Comparison of ENCODE assay signal across 27 mouse cellular contexts in the genomic region with DNA sequence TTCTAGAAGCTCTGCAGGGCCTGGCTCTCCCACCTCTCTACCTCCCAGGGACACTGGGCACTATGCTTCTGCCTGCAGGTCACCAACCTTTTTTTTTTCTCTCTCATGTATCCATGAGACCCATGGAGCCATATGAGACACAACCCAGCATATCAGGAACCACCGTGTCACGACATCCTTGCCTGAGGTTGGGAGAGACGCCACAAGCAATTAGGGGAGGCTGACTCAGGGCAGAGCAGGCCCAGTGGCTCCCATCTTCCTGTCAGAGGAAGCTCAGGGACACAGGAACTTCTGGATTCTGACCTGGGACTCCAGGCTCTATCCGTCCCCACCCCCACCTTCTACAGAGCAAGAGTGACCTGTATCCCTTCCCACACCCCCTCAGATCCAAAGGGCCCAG. TPM values are rescaled to one million over a fixed set of nuclear protein-coding genes. Genes with fewer than 3 reads are reported as not detected.
A peak's percentile ranks its signal among the peaks of the same experiment; 100 is the strongest.
DNase-seq lines count a peak whose midpoint lies in the region; ATAC-seq and TF ChIP-seq lines count a peak whose summit lies in the region.
"Had no signal": no experiment of that assay in that cellular context is flagged by ENCODE, and none has a peak within 500 bp of the region (broad histone marks: within the 10 kb centered on the region; RNA-seq: fewer than 3 reads in every experiment).

No protein-coding gene starts in this region.

- H3K4me3 ChIP-seq in hindbrain, embryonic 14.5 days (replicated peaks; ENCODE audit: low read length) = no peak overlapping the region
- H3K4me3 ChIP-seq in hindbrain, postnatal 0 days (ENCODE audit: low read length) = no peak overlapping the region
- no peak overlapping the region for H3K4me3 ChIP-seq in lung, postnatal 0 days (ENCODE audit: low read depth, low read length)
- no peak overlapping the region for H3K4me3 ChIP-seq in lung, adult 2 months (replicated peaks; ENCODE audit: extremely low read depth, low read depth, low read length)
- no peak overlapping the region for H3K4me3 ChIP-seq in midbrain, embryonic 16.5 days (ENCODE audit: low read depth, low read length)
- H3K4me3 ChIP-seq: erythroblast, embryonic 14.5 days; forebrain, embryonic 12.5 days; heart, embryonic 10.5 days; heart, embryonic 15.5 days; limb, embryonic 10.5 days; limb, embryonic 15.5 days; neural tube, embryonic 13.5 days had no signal

- no peak overlapping the region for H3K4me2 ChIP-seq in hindbrain, embryonic 14.5 days (replicated peaks)
- no peak overlapping the region for H3K4me2 ChIP-seq in hindbrain, postnatal 0 days (ENCODE audit: low read depth, low read length)
- no peak overlapping the region for H3K4me2 ChIP-seq in lung, postnatal 0 days (replicated peaks; ENCODE audit: low read depth, low read length)
- H3K4me2 ChIP-seq in midbrain, embryonic 16.5 days (ENCODE audit: low read length) = no peak overlapping the region
- H3K4me2 ChIP-seq: forebrain, embryonic 12.5 days; heart, embryonic 15.5 days; limb, embryonic 15.5 days; lung, embryonic 14.5 days; neural tube, embryonic 13.5 days had no signal

- TF ChIP-seq EP300 in lung, postnatal 0 days (IDR thresholded peaks at IDR 0.05) = no peak

- H3K36me3 ChIP-seq in hindbrain, embryonic 14.5 days (replicated peaks; ENCODE audit: control insufficient read depth, insufficient read depth) = peaks cover 47% of the 10 kb centered on the region
- peaks cover 30% of the 10 kb centered on the region for H3K36me3 ChIP-seq in hindbrain, postnatal 0 days (ENCODE audit: insufficient read depth, low read length)
- no peaks in the 10 kb centered on the region for H3K36me3 ChIP-seq in lung, postnatal 0 days (ENCODE audit: insufficient read depth, low read length)
- peaks cover 24% of the 10 kb centered on the region for H3K36me3 ChIP-seq in midbrain, embryonic 16.5 days (ENCODE audit: control insufficient read depth, insufficient read depth, low read length)
- H3K36me3 ChIP-seq: heart, embryonic 15.5 days had no signal

- H3K4me1 ChIP-seq in hindbrain, embryonic 14.5 days (replicated peaks; ENCODE audit: control insufficient read depth, insufficient read depth, low read length) = no peaks in the 10 kb centered on the region; the same call in 1 of the 2 replicates
- H3K4me1 ChIP-seq in hindbrain, postnatal 0 days (ENCODE audit: insufficient read depth, low read length) = no peaks in the 10 kb centered on the region
- H3K4me1 ChIP-seq in lung, postnatal 0 days (ENCODE audit: insufficient read depth, low read depth, low read length) = no peaks in the 10 kb centered on the region; the same call in 1 of the 2 replicates
- no peaks in the 10 kb centered on the region for H3K4me1 ChIP-seq in lung, adult 2 months (ENCODE audit: control insufficient read depth, insufficient read depth, low read length)
- H3K4me1 ChIP-seq in midbrain, embryonic 16.5 days (ENCODE audit: control insufficient read depth, insufficient read depth, low read length) = no peaks in the 10 kb centered on the region

- no peak for ATAC-seq in hindbrain, embryonic 14.5 days (ENCODE audit: low FRiP score)
- no peak for ATAC-seq in hindbrain, postnatal 0 days
- ATAC-seq in lung, postnatal 0 days = 0 out of 2 replicates have a peak, but pooled peaks have one; percentile 7
- no peak for ATAC-seq in midbrain, embryonic 16.5 days
- ATAC-seq: intestine, embryonic 16.5 days had no signal

- no peak for TF ChIP-seq CTCF in hindbrain, postnatal 0 days (IDR thresholded peaks at IDR 0.05; ENCODE audit: low read depth)
- TF ChIP-seq CTCF in lung, postnatal 0 days (IDR thresholded peaks at IDR 0.05) = no peak
- TF ChIP-seq CTCF in lung, adult 2 months (IDR thresholded peaks at IDR 0.05; ENCODE audit: insufficient read depth, low read length) = no peak

- no peak for TF ChIP-seq POLR2A in lung, adult 2 months (IDR thresholded peaks at IDR 0.05; ENCODE audit: borderline replicate concordance, extremely low read depth, low read depth, low read length)

- no peak for DNase-seq in hindbrain, embryonic 14.5 days (ENCODE audit: low spot score)
- DNase-seq in hindbrain, postnatal 0 days (ENCODE audit: low spot score) = no peak
- no peak for DNase-seq in lung, postnatal 0 days (ENCODE audit: low spot score)
- no peak for DNase-seq in lung, adult 2 months
- peak; percentile 59 for DNase-seq in 416B (ENCODE audit: low read depth)
- DNase-seq: adrenal gland, adult 8-10 months; cerebellum, adult 2 months; cerebellum, postnatal 14 days; gastrocnemius, postnatal 14 days; kidney, adult 8-10 months; layer of hippocampus, adult 9-11 months; lung, embryonic 14.5 days had no signal

- no peak overlapping the region for H3K27ac ChIP-seq in hindbrain, embryonic 14.5 days
- H3K27ac ChIP-seq in hindbrain, postnatal 0 days = no peak overlapping the region
- H3K27ac ChIP-seq in lung, postnatal 0 days (ENCODE audit: low read length) = no peak overlapping the region
- 0 out of 2 replicates have a peak overlapping the region, but pooled peaks have one; percentile 22 for H3K27ac ChIP-seq in midbrain, embryonic 16.5 days (ENCODE audit: low read length)
- H3K27ac ChIP-seq: forebrain, embryonic 12.5 days; heart, embryonic 10.5 days; heart, embryonic 15.5 days; kidney, postnatal 0 days; limb, embryonic 10.5 days; limb, embryonic 15.5 days had no signal

- no peaks in the 10 kb centered on the region for H3K27me3 ChIP-seq in hindbrain, embryonic 14.5 days (ENCODE audit: control insufficient read depth, insufficient read depth, low read length)
- no peaks in the 10 kb centered on the region for H3K27me3 ChIP-seq in hindbrain, postnatal 0 days (ENCODE audit: insufficient read depth, low read length)
- no peaks in the 10 kb centered on the region for H3K27me3 ChIP-seq in lung, postnatal 0 days (replicated peaks; ENCODE audit: insufficient read depth, low read length)
- no peaks in the 10 kb centered on the region for H3K27me3 ChIP-seq in midbrain, embryonic 16.5 days (ENCODE audit: control insufficient read depth, insufficient read depth, low read depth, low read length)
- H3K27me3 ChIP-seq: forebrain, embryonic 12.5 days; heart, embryonic 15.5 days; limb, embryonic 15.5 days; neural tube, embryonic 13.5 days had no signal

- H3K9ac ChIP-seq in hindbrain, embryonic 14.5 days = 0 out of 2 replicates have a peak overlapping the region, but pooled peaks have one; percentile 10
- no peak overlapping the region for H3K9ac ChIP-seq in hindbrain, postnatal 0 days (replicated peaks; ENCODE audit: low read length)
- no peak overlapping the region for H3K9ac ChIP-seq in lung, postnatal 0 days (replicated peaks; ENCODE audit: low read depth)
- no peak overlapping the region for H3K9ac ChIP-seq in midbrain, embryonic 16.5 days (ENCODE audit: low read depth, low read length)
- H3K9ac ChIP-seq: forebrain, embryonic 12.5 days; heart, embryonic 15.5 days; limb, embryonic 15.5 days; lung, embryonic 14.5 days; neural tube, embryonic 13.5 days had no signal

- 79% methylated on average over 4 of the region's 4 CpGs for WGBS in hindbrain, embryonic 14.5 days
- WGBS in hindbrain, postnatal 0 days = 72% methylated on average over 4 of the region's 4 CpGs
- WGBS in lung, postnatal 0 days = 61% methylated on average over 4 of the region's 4 CpGs
- 64% methylated on average over 4 of the region's 4 CpGs for WGBS in lung, adult 2 months
- WGBS in midbrain, embryonic 16.5 days = 79% methylated on average over 4 of the region's 4 CpGs

- no peaks in the 10 kb centered on the region for H3K9me3 ChIP-seq in hindbrain, embryonic 14.5 days (ENCODE audit: control insufficient read depth, low read length)
- H3K9me3 ChIP-seq in hindbrain, postnatal 0 days (ENCODE audit: low read length) = no peaks in the 10 kb centered on the region
- H3K9me3 ChIP-seq in lung, postnatal 0 days (ENCODE audit: low read length) = no peaks in the 10 kb centered on the region
- H3K9me3 ChIP-seq in midbrain, embryonic 16.5 days (replicated peaks; ENCODE audit: control insufficient read depth, low read length, poor library complexity, severe bottlenecking) = no peaks in the 10 kb centered on the region
- H3K9me3 ChIP-seq: forebrain, embryonic 12.5 days; G1E; heart, embryonic 10.5 days; heart, embryonic 15.5 days; limb, embryonic 10.5 days; limb, embryonic 15.5 days; neural tube, embryonic 13.5 days had no signal

RNA-seq across cellular contexts. Expression of a gene that starts 1.6 kb away (rescaled TPM):
- 1.1 and 1.2 TPM in 2 replicates for polyA plus RNA-seq in hindbrain, embryonic 14.5 days (2014; fragmentation: Nextera tagmentation; extraction: Ambion mirVana)
- total RNA-seq in hindbrain, postnatal 0 days (2014; rRNA removed) = 1.3 TPM in 2 replicates
- 0.52 and 0.54 TPM in 2 replicates for polyA plus RNA-seq in hindbrain, postnatal 0 days (2015; fragmentation: Nextera tagmentation; extraction: Ambion mirVana)
- polyA plus RNA-seq in lung, postnatal 0 days (2015; fragmentation: Nextera tagmentation; extraction: Ambion mirVana) = 4.8 and 5.3 TPM in 2 replicates
- polyA plus RNA-seq in lung, adult 2 months (2012; rRNA removed) = 15.4 and 18.9 TPM in 2 replicates
- 0.56 and 0.64 TPM in 2 replicates for polyA plus RNA-seq in midbrain, embryonic 16.5 days (2015; fragmentation: Nextera tagmentation; extraction: Ambion mirVana)

RNA-seq across cellular contexts. Expression of a gene that starts 39.0 kb away (rescaled TPM):
- polyA plus RNA-seq in hindbrain, embryonic 14.5 days (2014; fragmentation: Nextera tagmentation; extraction: Ambion mirVana) = 1.8 and 2.3 TPM in 2 replicates
- 2.9 and 3.6 TPM in 2 replicates for total RNA-seq in hindbrain, postnatal 0 days (2014; rRNA removed)
- 3.0 and 3.3 TPM in 2 replicates for polyA plus RNA-seq in hindbrain, postnatal 0 days (2015; fragmentation: Nextera tagmentation; extraction: Ambion mirVana)
- polyA plus RNA-seq in lung, postnatal 0 days (2015; fragmentation: Nextera tagmentation; extraction: Ambion mirVana) = 3.1 and 3.9 TPM in 2 replicates
- polyA plus RNA-seq in lung, adult 2 months (2012; rRNA removed) = 14.0 and 18.5 TPM in 2 replicates
- polyA plus RNA-seq in midbrain, embryonic 16.5 days (2015; fragmentation: Nextera tagmentation; extraction: Ambion mirVana) = 2.4 and 2.5 TPM in 2 replicates
- total RNA-seq: adrenal gland, adult 8-10 months; adrenal gland, postnatal 4 days; gastrocnemius, postnatal 14 days; heart, postnatal 25 days had no signal
- polyA plus RNA-seq: erythroblast, embryonic 14.5 days; G1E; heart, embryonic 10.5 days; kidney, postnatal 0 days; lung, embryonic 14.5 days; small intestine, adult 2 months; stomach, embryonic 14.5 days had no signal

RNA-seq across cellular contexts. Expression of a gene that starts 41.3 kb away (rescaled TPM):
- 115 and 123 TPM in 2 replicates for polyA plus RNA-seq in hindbrain, embryonic 14.5 days (2014; fragmentation: Nextera tagmentation; extraction: Ambion mirVana)
- 236 and 284 TPM in 2 replicates for total RNA-seq in hindbrain, postnatal 0 days (2014; rRNA removed)
- 105 TPM in 2 replicates for polyA plus RNA-seq in hindbrain, postnatal 0 days (2015; fragmentation: Nextera tagmentation; extraction: Ambion mirVana)
- polyA plus RNA-seq in lung, postnatal 0 days (2015; fragmentation: Nextera tagmentation; extraction: Ambion mirVana) = 33.9 and 39.0 TPM in 2 replicates
- 192 and 233 TPM in 2 replicates for polyA plus RNA-seq in lung, adult 2 months (2012; rRNA removed)
- polyA plus RNA-seq in midbrain, embryonic 16.5 days (2015; fragmentation: Nextera tagmentation; extraction: Ambion mirVana) = 147 and 153 TPM in 2 replicates
